Mouse (Mus musculus): ENCODE measurements around the gene Dazl.

GRCm38 (mm10) chr17:50284845-50285244 lies 8.6 kb downstream of the Dazl start:
- TF ChIP-seq CTCF (IDR thresholded peaks at IDR 0.05), result no peak
- TF ChIP-seq EP300 (IDR thresholded peaks at IDR 0.05), result no peak

Data from lung, postnatal 0 days (tissue).